Mouse (Mus musculus): ENCODE measurements around the gene Maip1. TPM values are rescaled to one million over a fixed set of nuclear protein-coding genes. Genes with fewer than 3 reads are reported as not detected.

Gene Maip1
- polyA plus RNA-seq, 1 experiment from 2014 or later: 19.4 TPM

GRCm38 (mm10) chr1:57460305-57460940 is 54.3 kb downstream of the Maip1 start:
- H3K27ac ChIP-seq (replicated peaks; ENCODE audit: low read depth, low read length): no peak overlapping the region
- ATAC-seq (replicated peaks; ENCODE audit: insufficient number of reproducible peaks, low FRiP score, low TSS enrichment, low read depth) (no peak), DNase-seq (ENCODE audit: low spot score) (no peak)
- H3K36me3 ChIP-seq (replicated peaks; ENCODE audit: control insufficient read depth, insufficient read depth, low read depth, low read length): no peaks in the 10 kb centered on the region
- no peaks in the 10 kb centered on the region for H3K4me1 ChIP-seq (ENCODE audit: control insufficient read depth, insufficient read depth, low read length)
- H3K27me3 ChIP-seq (ENCODE audit: control insufficient read depth, insufficient read depth, low read length): no peaks in the 10 kb centered on the region
- no peaks in the 10 kb centered on the region for H3K9me3 ChIP-seq (replicated peaks; ENCODE audit: control insufficient read depth, low read length)
- no peak overlapping the region for H3K4me3 ChIP-seq (ENCODE audit: low read depth, low read length)
- 83% methylated on average over 6 of the region's 6 CpGs for WGBS
- H3K4me2 ChIP-seq (ENCODE audit: low read depth, low read length): no peak overlapping the region
- H3K9ac ChIP-seq (replicated peaks; ENCODE audit: low read length): no peak overlapping the region

Other genes with a start within 250 kb of the Maip1 start
- 16.7 and 18.2 TPM in 2 replicates for gene 1700066M21Rik, start 28.7 kb upstream of the Maip1 start, polyA plus RNA-seq (2014; fragmentation: Nextera tagmentation; extraction: Ambion mirVana)
- gene Tyw5, start 773 bp downstream of the Maip1 start, polyA plus RNA-seq (2014; fragmentation: Nextera tagmentation; extraction: Ambion mirVana): 27.0 and 29.1 TPM in 2 replicates